Mouse (Mus musculus) thymus, postnatal 0 days (tissue): ENCODE results near the gene Gna14. TPM values are rescaled to one million over a fixed set of nuclear protein-coding genes. Genes with fewer than 3 reads are reported as not detected.

Experiments
- DNase-seq: peaks from one replicate; pipeline ENCODE4 v3.0.0-alpha.2; 2015; ENCODE audit warnings: low spot score
- polyA plus RNA-seq: library from polyadenylated mRNA; unstranded; fragments of >200 nt; fragmentation: Nextera tagmentation; extraction: Ambion mirVana; gene quantifications from 2 replicates; pipeline ENCODE4 v1.2.1, GENCODE M21; 2015

Gna14 gene
- polyA plus RNA-seq, 1 experiment from 2014 or later = 1.2 TPM

DNA sequence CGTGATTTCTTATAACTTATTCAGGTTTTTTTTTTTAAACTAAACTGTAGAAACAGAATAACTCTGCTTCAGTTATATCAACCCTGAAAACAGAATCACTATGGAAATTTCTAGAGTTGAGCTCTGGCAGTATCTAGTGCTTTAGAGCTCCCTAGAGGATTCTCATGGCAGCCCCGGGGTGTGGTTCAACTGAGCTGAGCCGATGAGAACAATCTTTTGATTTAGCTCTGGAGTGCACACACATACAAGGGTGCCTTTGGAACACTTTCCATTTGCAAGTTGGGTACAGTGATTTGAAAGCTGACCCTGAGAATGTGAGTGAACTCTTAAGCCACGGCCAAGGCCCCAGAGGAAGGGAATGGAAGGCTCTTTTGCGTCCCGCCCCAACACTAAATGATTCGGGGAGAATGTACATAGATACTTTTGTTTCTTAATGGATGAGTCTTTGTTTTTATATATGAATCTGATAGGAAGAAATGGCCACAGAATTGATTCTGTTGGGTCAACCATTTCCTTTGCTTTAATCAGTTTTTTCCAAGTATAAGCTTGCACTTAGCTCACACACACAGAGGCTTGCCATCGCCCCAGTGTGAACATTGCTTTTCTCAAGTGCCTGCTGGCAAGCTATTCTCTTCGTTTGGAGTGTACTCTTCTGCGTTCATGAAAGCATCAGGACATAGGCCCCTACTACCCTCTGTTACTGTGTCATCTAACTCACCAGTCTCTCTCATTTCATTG lies 75.0 kb downstream of the Gna14 start:
- no peak for DNase-seq

DNA sequence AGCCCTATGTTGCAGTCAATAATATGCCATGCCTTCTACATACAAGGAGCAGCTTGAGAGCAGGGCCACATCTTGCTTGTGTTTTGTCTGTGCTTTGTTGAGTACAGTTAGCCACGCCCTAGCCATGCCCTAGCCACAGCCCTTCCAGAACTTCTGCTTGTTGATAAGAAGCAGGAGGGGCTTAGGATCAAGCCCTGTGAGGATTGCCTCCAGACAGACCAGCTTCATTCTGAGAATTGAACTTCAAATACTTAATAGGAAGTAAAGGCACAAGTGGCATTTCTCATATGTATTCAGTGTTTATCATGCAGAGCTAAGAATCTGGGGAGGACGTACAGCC lies 75.5 kb downstream of the Gna14 start:
- no peak for DNase-seq

DNA sequence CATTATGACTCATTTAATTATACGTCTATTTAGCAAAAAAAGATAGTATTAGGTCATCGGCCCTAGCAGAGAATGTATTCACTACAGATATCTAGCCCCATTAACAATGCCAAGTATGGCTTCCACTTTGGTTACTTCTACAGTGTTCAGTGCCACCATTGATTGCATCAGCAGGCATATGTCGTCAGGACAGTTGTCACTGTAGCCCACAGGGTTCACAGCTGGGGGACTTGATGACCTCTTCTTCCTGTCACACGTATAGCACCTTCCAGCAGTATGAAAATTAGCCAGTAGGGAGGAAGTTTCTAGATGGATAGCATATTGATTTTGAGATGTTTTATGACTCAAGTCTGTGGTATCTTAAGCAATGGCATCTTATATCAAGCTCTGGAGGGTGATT lies 78.6 kb downstream of the Gna14 start:
- DNase-seq = no peak

DNA sequence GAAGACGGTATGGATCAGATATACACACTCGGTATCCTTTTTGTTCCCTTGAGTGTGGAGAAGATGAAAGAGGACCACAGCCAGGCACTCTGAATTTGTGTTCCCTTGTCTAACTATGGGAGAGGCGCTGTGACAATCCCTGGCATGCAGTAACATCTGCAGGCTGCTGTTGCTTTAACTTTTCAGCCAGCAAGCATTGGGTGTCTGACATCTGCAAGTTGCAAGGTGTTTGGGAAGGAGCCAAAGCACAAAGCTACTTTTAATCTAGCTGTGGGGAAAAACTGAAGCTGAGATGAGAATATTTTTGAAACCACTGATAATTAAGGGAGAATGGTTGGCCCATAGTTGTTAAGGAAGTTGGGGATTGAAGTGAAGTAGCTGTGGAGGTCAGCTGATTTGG lies 83.0 kb downstream of the Gna14 start:
- no peak for DNase-seq

DNA sequence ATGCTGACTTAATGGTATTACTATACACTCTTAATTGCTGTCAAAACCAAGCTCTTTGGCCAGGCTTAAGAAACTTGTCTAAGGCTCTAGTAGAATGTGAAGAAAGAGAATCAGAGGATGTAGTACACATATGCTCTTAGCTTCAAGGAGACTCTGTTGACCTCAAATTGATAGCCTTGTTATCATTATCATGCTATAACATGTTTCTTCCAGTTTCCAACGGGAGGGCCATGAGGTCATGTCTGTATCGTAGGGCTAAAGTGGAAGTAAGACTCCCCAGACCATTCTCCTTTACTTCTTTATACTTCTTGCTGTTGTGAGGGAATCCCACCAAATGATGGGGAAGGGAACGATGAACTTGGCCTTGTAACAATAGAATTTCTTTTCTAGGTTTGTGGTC lies 85.0 kb downstream of the Gna14 start:
- no peak for DNase-seq

DNA sequence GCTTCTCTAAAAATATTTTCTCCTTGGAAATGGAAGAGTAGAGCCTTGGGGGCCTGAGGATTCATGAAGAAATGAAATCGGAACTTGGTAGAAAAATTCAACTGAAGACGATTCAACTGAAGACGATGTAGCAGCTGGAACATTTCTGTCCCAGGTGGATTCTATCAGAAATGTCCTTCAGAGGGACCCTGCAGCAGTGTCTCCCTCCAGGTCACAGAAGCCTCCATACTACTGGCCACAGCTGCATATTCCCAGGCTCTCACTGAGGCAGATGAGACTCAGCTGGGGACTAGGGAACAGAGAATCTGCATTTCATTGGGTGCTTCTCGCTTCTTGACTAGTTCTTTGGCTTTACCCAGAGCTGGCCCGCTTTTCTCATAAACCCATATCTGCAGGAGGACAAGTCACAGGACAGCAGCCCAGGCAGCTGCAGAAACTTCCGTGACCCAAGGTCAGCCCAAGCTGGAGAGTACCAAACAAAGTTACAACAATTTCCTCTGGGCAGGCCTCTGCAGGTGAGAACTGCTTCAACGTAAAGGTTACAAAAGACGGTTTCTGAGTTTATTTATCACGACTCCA lies 90.8 kb downstream of the Gna14 start:
- DNase-seq = no peak

DNA sequence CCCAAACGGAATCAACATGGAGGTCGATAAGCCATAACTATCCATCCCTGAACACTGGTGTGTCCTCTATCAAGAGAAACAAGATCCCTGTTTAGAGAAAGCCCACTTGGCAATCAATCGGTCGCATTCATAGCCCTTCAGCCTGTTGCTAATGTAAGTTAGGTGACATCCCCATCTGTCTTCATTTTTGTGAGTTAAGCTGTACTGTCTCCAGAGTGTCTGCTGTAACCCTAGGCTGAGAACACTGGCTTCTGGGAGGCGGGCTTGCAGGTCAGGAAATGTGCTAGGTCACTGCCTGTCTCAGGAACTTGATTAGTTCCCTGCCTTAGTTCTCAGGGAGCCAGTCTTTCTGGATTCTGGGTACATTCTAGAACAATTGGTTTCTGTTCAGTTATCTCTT lies 91.5 kb downstream of the Gna14 start:
- no peak for DNase-seq

DNA sequence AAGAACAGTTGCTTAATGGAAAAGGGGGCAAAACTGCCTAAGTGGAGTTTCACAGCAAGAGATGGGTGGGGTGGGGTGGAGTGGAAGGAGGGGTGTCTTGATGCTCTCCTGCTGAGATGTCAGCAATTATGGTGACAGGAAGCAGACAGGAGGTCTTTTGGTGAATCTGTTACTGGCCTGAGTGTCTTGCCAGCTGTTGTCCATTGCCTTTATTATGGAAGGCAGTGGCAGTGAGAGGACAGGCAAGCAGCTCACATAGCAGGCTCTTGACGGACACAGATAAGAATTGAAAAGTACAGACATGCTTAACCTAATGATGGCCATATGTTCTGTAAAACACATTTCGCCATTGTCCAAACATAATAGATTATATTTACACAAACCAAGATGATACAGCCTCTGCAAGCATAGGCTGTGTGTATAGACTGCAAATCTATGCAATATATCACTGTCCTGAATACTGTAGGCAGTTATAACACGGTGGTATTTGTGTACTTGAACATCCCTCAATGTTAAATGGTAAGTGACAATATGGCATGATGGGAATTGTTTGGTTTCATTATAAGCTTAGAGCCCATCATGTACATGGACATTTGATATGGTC lies 92.8 kb downstream of the Gna14 start:
- DNase-seq = no peak

DNA sequence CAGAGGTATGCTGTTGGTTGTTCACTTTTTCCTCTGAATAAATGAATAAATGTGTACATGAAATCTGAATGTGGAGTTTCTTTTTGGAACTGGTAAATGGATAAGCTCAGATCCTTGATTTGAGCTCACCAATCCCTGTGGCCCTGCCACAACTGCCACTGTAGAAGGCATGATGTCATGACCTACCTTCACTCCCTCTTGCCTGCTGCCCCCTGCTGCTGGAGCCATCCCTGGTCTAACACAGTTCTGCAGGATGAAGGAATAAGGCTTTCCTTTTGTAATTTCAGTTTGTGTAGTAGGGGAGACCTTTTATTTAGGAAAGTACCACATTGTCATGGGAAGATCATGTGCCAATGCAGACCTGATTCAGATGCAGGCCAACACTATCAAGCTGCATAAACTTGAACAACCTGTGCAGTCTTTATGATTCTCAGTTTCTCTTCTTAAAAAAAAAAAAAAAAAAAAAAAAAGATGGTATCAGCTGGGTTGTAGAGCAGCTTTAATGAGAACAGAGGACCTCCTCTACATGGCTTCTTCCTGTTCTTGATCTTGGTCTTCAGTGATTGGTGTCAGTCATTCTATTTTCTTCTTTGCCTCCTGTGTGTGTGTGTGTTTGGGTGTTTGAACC lies 93.8 kb downstream of the Gna14 start:
- DNase-seq = peak; percentile 10

DNA sequence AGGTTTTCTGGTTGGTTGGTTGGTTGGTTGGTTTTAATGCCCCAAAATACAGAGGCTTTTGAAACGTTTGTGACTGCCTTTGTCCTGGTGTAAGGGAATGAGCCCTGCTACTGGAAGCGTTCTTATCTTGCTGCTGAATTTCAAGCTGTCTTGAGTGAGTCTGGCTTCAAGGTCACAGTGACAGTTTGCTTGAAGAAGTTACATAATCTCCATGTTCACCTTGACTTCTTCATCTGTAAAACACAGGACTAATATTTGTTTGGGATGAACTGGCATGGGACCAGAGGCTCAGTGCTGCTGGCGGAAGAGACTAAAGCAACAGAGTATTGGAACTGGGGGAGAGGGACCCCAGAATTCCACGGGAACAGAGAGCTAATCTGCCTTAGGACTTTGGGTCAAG lies 94.4 kb downstream of the Gna14 start:
- DNase-seq = no peak

DNA sequence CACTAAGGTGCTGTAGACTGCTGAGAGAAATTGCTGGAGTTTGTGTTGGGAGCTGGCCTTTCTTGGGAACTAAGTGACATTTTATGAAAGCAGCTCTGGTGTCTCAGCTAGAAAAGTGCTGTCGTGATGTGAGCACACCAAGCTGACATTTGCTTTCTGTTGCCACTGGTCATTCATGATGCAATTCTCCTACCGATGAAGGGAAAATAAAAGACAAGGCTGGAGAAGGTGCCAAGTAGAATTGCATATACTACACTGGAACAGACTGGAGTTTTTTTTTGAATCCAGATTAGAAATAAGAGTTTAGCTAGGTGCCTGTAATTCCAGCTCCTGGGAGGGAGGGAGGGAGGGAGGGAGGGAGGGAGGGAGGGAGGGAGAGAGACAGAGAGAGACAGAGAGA lies 98.7 kb downstream of the Gna14 start:
- DNase-seq = no peak

DNA sequence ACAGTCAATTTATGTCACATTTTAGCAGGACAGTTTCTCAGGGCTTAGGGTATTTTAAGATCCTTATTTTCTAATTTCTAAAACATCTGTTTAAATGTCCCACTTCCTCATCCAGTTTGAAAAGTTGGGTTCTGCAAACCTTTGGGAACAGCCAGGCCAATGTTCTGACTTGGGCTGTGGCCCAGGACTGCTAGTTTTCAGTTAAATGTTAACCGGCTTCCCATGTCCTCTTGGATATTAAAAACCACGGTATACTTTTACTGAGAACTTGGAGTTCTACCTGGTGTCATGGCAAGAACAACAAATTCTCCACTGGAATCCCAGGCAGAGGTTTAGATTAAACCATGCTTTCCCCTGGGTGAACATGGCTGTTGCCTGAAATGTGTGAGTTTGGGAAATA lies 102.9 kb downstream of the Gna14 start:
- DNase-seq = no peak

DNA sequence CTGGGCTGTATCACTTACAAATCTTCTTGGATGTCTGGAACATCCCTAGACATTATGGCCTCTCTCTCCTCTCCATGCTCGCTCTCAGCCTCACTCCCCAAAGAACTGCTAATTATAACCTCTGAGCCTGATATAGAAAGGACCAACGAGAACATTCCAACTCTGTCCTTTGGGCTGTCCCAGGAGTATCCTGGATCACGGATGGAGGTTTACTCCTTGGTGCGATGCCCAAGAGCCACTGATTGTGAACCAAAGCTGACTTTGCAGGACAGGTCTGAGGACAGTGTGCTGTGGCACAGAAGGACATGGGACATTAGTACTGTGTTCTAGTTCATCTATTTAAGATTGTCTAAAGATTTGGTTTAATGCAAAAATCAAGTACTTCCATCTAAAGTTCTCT lies 108.1 kb downstream of the Gna14 start:
- no peak for DNase-seq

DNA sequence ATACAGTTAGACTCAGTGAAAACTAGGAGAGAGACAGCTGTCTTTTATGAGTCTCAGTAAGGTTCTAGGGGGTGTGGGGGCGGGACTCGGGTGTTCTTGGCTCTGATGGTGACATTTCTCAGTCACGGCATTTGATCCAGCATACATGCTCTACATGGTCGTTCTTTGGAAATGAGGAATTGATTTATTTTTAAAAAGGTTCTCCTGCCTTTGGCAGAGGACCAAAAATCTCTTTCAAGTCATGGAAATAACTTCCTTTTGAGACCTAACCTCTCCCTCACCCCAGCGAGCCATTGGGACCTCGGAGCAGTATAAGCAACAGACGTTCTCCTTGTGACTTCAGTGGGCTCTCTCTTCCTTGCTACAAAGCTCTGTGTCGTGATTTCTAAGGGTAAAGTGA lies 121.4 kb downstream of the Gna14 start:
- DNase-seq = no peak

DNA sequence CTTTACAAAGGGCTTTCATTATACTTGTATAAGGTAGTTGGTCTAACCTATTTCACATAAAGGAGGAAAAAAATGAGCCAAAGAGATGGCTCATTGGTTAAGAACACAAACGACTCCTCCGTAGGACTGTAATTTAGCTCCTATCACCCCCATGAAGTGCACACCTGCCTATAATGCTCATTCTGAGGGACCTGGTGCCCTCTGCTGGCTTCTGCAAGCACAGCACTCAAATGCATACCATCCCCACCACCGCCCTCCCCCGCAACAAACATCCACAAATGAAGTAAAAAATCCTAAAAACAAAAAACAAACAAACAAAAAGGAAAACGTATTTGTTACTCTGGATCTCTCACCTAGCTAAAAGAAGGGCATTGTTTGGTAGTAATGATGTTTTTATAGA lies 122.4 kb downstream of the Gna14 start:
- no peak for DNase-seq

DNA sequence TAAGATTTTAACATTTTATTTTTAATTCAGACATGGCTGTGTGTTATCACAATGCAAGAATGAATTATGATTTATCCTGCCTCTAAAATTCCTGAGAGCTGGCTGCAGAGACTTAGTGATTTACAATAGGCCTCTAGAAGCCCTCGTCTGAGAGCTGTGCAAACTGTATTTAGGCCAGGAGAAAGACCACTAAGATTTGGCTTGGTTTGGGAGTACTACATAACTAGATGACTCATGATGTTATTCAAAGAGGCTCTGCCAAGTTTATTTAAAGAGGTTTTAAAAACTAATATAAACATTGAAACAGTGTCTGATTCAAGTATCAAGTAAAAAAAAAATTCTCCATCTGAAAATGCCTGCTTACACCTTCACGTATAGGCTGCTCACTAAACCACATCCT lies 123.0 kb downstream of the Gna14 start:
- DNase-seq = no peak

DNA sequence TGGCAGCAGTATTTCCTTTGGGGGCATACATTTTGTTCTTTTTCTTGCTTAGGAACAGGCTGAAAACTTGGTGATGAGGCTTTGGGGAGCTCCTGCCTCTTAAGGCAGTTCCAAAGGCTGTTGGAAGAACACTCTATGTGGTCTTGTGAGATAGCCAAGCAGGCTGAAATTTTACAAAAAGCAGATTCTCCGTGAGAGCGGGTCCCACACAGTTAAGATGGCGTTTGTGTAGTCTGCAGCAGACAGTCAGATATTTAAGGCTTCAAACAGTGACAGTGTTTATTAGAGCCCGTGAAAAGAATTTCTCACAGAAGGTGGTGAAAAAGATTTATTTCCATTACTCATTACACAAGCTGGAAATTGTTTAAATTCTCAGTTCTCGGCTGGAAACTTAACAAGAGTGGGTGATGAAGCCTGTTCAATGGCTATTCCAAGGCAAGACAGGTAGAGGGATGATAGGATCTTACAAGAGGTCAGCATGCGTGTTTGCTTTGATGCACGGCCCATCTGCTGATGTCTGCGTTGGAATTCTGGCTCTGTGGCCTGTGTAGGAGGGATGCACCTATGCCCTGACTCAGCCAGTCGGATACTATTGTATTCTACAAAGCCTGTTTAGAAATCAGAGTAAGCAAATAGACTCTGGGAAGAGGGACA lies 123.8 kb downstream of the Gna14 start:
- no peak for DNase-seq

DNA sequence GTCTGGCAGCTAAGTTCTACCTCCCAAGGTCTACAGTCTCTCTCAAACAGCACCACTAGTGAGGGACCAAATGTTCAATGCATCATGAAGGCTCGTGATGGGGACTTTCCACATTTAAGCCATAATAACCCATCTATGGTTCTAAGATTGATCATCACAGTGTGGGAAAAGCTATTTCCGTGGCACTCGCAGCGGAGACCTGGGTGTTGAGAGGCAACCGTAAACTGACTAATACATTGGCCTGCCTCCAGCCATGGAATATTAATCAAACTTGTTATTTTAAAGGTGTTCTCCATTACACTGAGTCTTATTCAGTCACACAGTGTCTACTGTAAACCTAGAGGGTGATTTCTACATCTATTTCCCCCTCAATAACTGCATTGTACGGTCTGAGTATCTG lies 127.1 kb downstream of the Gna14 start:
- no peak for DNase-seq

DNA sequence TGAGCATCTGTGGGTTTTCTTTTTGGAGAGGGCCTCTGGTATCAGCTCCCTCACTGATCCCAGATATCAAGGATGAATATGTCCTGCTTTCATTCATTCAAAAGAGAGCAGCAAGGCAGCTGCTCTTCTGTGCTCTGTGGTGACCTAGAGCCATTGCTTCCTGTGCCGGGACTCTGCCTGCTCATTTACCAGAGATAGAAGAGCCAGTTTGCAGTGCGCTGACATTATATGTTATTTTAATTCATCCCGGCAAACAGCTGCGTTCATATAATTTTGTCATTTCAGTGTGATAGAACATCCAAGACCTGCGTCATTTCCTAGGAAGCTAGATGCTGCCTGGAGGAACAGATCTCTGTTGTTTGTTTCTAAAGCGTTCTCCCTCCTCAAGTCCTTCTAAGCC lies 141.2 kb downstream of the Gna14 start:
- DNase-seq = no peak

DNA sequence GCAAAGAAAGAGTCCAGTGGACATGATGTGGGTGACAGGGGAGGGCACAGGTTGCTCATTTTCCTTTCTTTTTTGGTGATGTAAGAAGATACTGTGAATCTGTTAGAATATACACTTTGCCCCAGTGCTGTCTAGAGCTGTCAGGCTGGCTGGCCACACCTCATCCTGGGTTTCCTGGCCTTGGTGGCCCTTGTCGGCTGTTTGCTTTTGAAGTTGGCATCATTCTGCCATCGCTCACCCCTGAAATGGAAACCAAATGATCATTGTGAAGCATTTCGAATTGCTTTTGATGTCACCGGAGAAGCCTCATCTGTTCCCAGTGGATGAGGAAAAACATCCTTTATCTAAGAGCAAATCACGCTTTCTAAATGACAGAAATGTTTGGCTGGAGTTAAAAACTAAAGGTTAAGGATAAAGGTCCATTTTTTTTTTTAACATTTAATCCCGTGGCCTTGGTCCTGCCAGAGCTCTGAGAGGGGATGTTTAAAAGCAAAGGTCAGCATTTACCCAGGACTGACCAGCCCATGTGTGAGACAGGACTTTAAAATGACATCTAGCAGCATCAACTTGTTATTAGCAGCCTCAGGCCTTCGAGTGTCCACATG lies 144.2 kb downstream of the Gna14 start:
- DNase-seq = no peak

DNA sequence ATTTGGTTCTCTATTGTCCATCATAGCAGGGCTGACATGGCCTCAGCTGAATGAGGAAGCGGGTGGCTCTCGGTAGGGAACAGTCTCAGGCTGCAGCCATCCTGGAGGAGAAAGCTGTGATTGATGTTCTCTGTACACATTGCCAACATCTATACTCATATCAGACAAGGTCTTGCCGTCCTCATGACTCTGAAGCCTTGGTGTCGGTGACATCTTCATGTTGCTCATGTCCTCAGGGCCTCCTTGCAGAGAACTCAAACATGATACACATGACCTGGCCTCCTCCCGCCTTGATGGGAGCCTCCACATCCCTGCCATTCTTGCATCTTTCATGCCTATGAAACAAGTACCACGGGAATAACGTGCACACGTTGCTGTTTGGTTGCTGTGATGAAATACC lies 144.9 kb downstream of the Gna14 start:
- no peak for DNase-seq

DNA sequence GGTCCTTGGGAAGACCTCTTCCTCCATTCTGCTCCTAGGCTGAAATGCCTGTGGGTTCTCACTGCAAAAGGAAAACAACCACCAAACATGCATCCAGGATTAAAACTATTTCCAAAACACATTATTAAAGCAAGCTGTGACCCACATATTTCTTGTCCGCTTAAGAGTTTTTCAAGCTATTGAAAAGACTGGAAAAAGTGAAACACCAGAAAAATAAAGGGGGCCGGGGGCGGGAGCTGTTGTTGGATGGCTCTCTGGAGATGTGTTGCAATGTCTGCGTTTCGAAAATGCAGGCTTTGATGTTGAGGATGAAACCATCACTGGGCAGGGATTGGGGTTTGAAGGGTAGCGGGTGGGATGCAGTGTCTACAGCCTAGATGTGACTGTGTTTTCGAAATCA lies 149.0 kb downstream of the Gna14 start:
- DNase-seq = no peak
